Mouse (Mus musculus) forebrain, embryonic 15.5 days (tissue): Measurements from ENCODE around the gene Zfp318. TPM values are rescaled to one million over a fixed set of nuclear protein-coding genes. Genes with fewer than 3 reads are reported as not detected.

Source experiments
- ATAC-seq: fragments of 200-750 bp; cut with Nextera tagmentation; replicated peaks from 2 replicates; pipeline ENCODE4 v1.8.0; 2017; ENCODE audit warnings: mild to moderate bottlenecking, moderate TSS enrichment, moderate library complexity
- H3K27ac ChIP-seq: fragments of 300-500 bp; sonication (generic); replicated peaks from 2 replicates; pipeline ENCODE4 v1.5.1; 2015; ENCODE audit warnings: mild to moderate bottlenecking, inconsistent platforms
- H3K27me3 ChIP-seq: fragments of 300-500 bp; sonication (generic); 2 replicates; pipeline ENCODE4 v1.6.1; 2015; ENCODE audit warnings: inconsistent platforms
- H3K36me3 ChIP-seq: fragments of 300-500 bp; sonication (generic); 2 replicates; pipeline ENCODE4 v1.6.1; 2015; ENCODE audit warnings: mild to moderate bottlenecking, inconsistent platforms
- H3K4me1 ChIP-seq: fragments of 300-500 bp; sonication (generic); 2 replicates; pipeline ENCODE4 v1.6.1; 2015; ENCODE audit warnings: inconsistent platforms
- H3K4me2 ChIP-seq: fragments of 300-500 bp; sonication (generic); replicated peaks from 2 replicates; pipeline ENCODE4 v1.6.1; 2015; ENCODE audit warnings: mild to moderate bottlenecking, inconsistent platforms
- H3K4me3 ChIP-seq: fragments of 300-500 bp; sonication (generic); 2 replicates; pipeline ENCODE4 v1.5.1; 2015; ENCODE audit warnings: mild to moderate bottlenecking, inconsistent platforms
- H3K9ac ChIP-seq: fragments of 300-500 bp; sonication (generic); replicated peaks from 2 replicates; pipeline ENCODE4 v1.6.1; 2015; ENCODE audit warnings: mild to moderate bottlenecking, inconsistent platforms
- H3K9me3 ChIP-seq: fragments of 300-500 bp; sonication (generic); 2 replicates; pipeline ENCODE4 v1.6.1; 2016; ENCODE audit warnings: inconsistent platforms
- WGBS: fragments of 180-500 bp; shearing (Covaris S2); methylation state at CpG from one replicate; pipeline ENCODE4 v1.1.7; 2015; ENCODE audit warnings: mixed read lengths; 5-methylcytosine and 5-hydroxymethylcytosine counted together
- polyA plus RNA-seq: library from polyadenylated mRNA; unstranded; fragments of >200 nt; fragmentation: Nextera tagmentation; extraction: Ambion mirVana; gene quantifications from 2 replicates; pipeline ENCODE4 v1.2.1, GENCODE M21; 2015

Gene Zfp318
- polyA plus RNA-seq, 1 experiment from 2014 or later = 12.8 TPM

DNA sequence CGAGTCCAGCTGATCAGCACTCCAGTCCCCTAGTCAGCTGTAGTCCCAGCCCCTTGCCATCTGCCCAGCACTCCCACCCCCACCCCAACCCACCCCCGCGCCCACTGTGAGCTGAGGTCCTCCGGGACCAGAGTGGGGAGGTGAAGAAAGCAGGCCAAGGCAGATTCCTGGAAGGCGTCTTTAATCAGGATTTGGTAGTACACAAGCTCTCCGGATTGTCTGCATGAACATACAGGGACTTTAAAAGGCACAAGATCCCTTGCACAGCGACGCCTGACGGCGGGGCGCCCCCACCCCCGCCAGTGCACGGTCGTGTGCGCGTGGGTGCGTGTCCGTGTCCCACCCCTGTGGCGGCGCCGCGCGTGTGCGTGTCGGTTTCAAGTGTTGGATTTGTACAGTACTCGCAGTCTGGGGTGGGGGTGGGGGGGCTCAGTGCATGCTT is 70.5 kb downstream of the Zfp318 start:
- H3K36me3 ChIP-seq = 0 out of 2 replicates have a peak, but pooled peaks cover 2% of the 10 kb centered on the region
- no peak overlapping the region for H3K27ac ChIP-seq
- no peaks in the 10 kb centered on the region for H3K27me3 ChIP-seq
- WGBS = 3% methylated on average over 26 of the region's 26 CpGs
- peak overlapping the region; percentile 36 for H3K4me3 ChIP-seq
- peak overlapping the region; percentile 45 for H3K9ac ChIP-seq
- H3K4me1 ChIP-seq = peaks cover 27% of the 10 kb centered on the region
- peak; percentile 40 for ATAC-seq
- peak overlapping the region; percentile 68 for H3K4me2 ChIP-seq
- H3K9me3 ChIP-seq = no peaks in the 10 kb centered on the region

GRCm38 (mm10) chr17:46454539-46454938 is 71.0 kb downstream of the Zfp318 start:
- Histone ChIP-seq H3K4me1 (peaks cover 27% of the 10 kb centered on the region), H3K27me3 (no peaks in the 10 kb centered on the region), H3K27ac (no peak overlapping the region), H3K4me3 (peak overlapping the region; percentile 36), H3K36me3 (0 out of 2 replicates have a peak, but pooled peaks cover 5% of the 10 kb centered on the region), H3K9ac (peak overlapping the region; percentile 45; the same call in 1 of the 2 replicates), H3K9me3 (no peaks in the 10 kb centered on the region), H3K4me2 (peak overlapping the region; percentile 68)
- peak; percentile 51 for ATAC-seq
- 2% methylated on average over 9 of the region's 9 CpGs for WGBS

- peak; percentile 61 for ATAC-seq
- no peak overlapping the region for H3K27ac ChIP-seq
- H3K27me3 ChIP-seq = no peaks in the 10 kb centered on the region
- H3K36me3 ChIP-seq = peaks cover 10% of the 10 kb centered on the region; the same call in 1 of the 2 replicates
- WGBS = 1% methylated on average over 33 of the region's 33 CpGs
- peak overlapping the region; percentile 68 for H3K4me2 ChIP-seq
- H3K4me1 ChIP-seq = peaks cover 27% of the 10 kb centered on the region
- peak overlapping the region; percentile 45 for H3K9ac ChIP-seq
- no peaks in the 10 kb centered on the region for H3K9me3 ChIP-seq
- H3K4me3 ChIP-seq = peak overlapping the region; percentile 36
Observed at GRCm38 (mm10) chr17:46455110-46455691, 71.7 kb downstream of the Zfp318 start.

GRCm38 (mm10) chr17:46457791-46458190 is 74.3 kb downstream of the Zfp318 start:
- Histone ChIP-seq H3K36me3 (peaks cover 19% of the 10 kb centered on the region; the same call in 1 of the 2 replicates), H3K4me1 (peaks cover 29% of the 10 kb centered on the region), H3K27me3 (no peaks in the 10 kb centered on the region), H3K27ac (no peak overlapping the region), H3K9me3 (no peaks in the 10 kb centered on the region), H3K4me2 (no peak overlapping the region), H3K4me3 (no peak overlapping the region), H3K9ac (no peak overlapping the region)
- WGBS = 22% methylated on average over 10 of the region's 10 CpGs
- ATAC-seq = no peak

- Histone ChIP-seq H3K36me3 (peaks cover 21% of the 10 kb centered on the region; the same call in 1 of the 2 replicates), H3K9me3 (no peaks in the 10 kb centered on the region), H3K4me1 (peaks cover 29% of the 10 kb centered on the region), H3K27ac (no peak overlapping the region), H3K4me2 (no peak overlapping the region), H3K4me3 (no peak overlapping the region), H3K27me3 (no peaks in the 10 kb centered on the region), H3K9ac (no peak overlapping the region)
- WGBS = 51% methylated on average over 3 of the region's 3 CpGs
- no peak for ATAC-seq
Observed at GRCm38 (mm10) chr17:46458439-46458838, 74.9 kb downstream of the Zfp318 start.

- WGBS = 11% methylated on average over 32 of the region's 32 CpGs
- Histone ChIP-seq H3K4me3 (no peak overlapping the region), H3K27me3 (no peaks in the 10 kb centered on the region), H3K36me3 (peaks cover 30% of the 10 kb centered on the region), H3K9me3 (no peaks in the 10 kb centered on the region), H3K4me1 (peaks cover 6% of the 10 kb centered on the region), H3K27ac (no peak overlapping the region), H3K4me2 (no peak overlapping the region), H3K9ac (no peak overlapping the region)
- no peak for ATAC-seq
Observed at GRCm38 (mm10) chr17:46460673-46461072, 77.1 kb downstream of the Zfp318 start.

DNA sequence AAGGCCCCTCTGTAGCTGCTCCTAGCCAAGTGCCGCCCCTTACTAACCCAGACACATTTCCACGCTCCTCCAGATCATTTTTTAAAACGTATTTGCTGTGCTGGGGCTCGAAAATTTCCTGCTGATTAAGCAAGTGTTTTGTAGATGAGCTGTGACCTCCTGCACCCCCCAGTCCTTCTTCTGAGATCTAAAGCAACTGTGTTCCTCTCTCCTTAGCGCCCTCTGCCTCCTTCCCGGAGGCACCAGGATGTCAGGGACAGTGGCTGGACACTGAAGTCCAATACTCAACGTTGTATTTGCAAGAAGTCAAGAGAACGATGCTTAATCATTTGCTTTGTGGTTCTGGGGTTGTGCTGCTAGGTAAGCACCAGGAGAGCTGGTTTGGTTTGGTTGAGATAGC is 77.8 kb downstream of the Zfp318 start:
- Histone ChIP-seq H3K4me2 (no peak overlapping the region), H3K27me3 (no peaks in the 10 kb centered on the region), H3K9ac (no peak overlapping the region), H3K9me3 (no peaks in the 10 kb centered on the region), H3K27ac (no peak overlapping the region), H3K36me3 (peaks cover 35% of the 10 kb centered on the region), H3K4me1 (peaks cover 3% of the 10 kb centered on the region; the same call in 1 of the 2 replicates), H3K4me3 (no peak overlapping the region)
- ATAC-seq = no peak
- WGBS = 29% methylated on average over 8 of the region's 8 CpGs

DNA sequence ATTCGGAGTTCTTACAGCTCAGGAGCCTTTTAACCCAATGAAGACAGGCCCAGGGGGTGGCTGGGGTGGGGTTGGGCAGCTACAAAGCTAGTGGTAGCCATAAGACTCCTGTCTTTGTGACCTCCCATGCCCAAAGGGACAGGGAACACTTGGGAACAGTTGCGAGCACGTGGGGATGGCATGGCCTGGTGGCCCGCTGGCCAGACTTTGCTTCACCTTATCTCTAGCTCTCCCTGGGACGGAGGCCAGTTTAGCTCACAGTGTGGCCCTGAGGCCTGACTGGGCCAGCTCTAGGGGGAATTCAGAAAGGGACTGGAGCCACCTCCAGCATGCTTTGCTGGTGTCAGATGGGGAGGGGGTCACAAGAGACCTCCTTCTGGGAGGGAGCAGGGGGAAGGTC is 78.7 kb downstream of the Zfp318 start:
- Histone ChIP-seq H3K9ac (no peak overlapping the region), H3K27me3 (no peaks in the 10 kb centered on the region), H3K4me3 (no peak overlapping the region), H3K4me1 (peaks cover 3% of the 10 kb centered on the region; the same call in 1 of the 2 replicates), H3K36me3 (peaks cover 44% of the 10 kb centered on the region), H3K9me3 (no peaks in the 10 kb centered on the region), H3K27ac (no peak overlapping the region), H3K4me2 (no peak overlapping the region)
- no peak for ATAC-seq
- 89% methylated on average over 5 of the region's 5 CpGs for WGBS

GRCm38 (mm10) chr17:46467830-46468229 is 84.3 kb downstream of the Zfp318 start:
- H3K4me3 ChIP-seq = no peak overlapping the region
- H3K4me1 ChIP-seq = peaks cover 6% of the 10 kb centered on the region; the same call in 1 of the 2 replicates
- H3K9me3 ChIP-seq = no peaks in the 10 kb centered on the region
- ATAC-seq = peak; percentile 45; the same call in 1 of the 2 replicates
- no peak overlapping the region for H3K9ac ChIP-seq
- 65% methylated on average over 9 of the region's 9 CpGs for WGBS
- peaks cover 77% of the 10 kb centered on the region for H3K36me3 ChIP-seq
- peak overlapping the region; percentile 34 for H3K27ac ChIP-seq
- no peaks in the 10 kb centered on the region for H3K27me3 ChIP-seq
- H3K4me2 ChIP-seq = no peak overlapping the region

Other genes with a start within 250 kb of the Zfp318 start
- 37.2 and 45.7 TPM in 2 replicates for gene Rsph9, start 239.5 kb upstream of the Zfp318 start, polyA plus RNA-seq
- 27.0 and 28.9 TPM in 2 replicates for gene Mad2l1bp, start 230.2 kb upstream of the Zfp318 start, polyA plus RNA-seq
- 41.4 and 45.4 TPM in 2 replicates for gene Gtpbp2, start 222.7 kb upstream of the Zfp318 start, polyA plus RNA-seq
- 8.5 and 9.9 TPM in 2 replicates for gene Polh, start 181.1 kb upstream of the Zfp318 start, polyA plus RNA-seq
- 42.4 and 42.7 TPM in 2 replicates for gene Xpo5, start 180.9 kb upstream of the Zfp318 start, polyA plus RNA-seq
- gene Polr1c, start 135.7 kb upstream of the Zfp318 start, polyA plus RNA-seq = 89.5 and 97.2 TPM in 2 replicates
- gene Yipf3, start 135.7 kb upstream of the Zfp318 start, polyA plus RNA-seq = 91.5 and 93.8 TPM in 2 replicates
- 10.0 and 12.0 TPM in 2 replicates for gene Lrrc73, start 130.2 kb upstream of the Zfp318 start, polyA plus RNA-seq
- 31.5 and 37.1 TPM in 2 replicates for gene Tjap1, start 100.7 kb upstream of the Zfp318 start, polyA plus RNA-seq
- gene Dlk2, start 86.3 kb upstream of the Zfp318 start, polyA plus RNA-seq = 7.2 and 9.2 TPM in 2 replicates
- gene Abcc10, start 55.4 kb upstream of the Zfp318 start, polyA plus RNA-seq = 6.6 and 8.1 TPM in 2 replicates
- gene Crip3, start 45.2 kb downstream of the Zfp318 start, polyA plus RNA-seq = 1.1 and 1.2 TPM in 2 replicates
- gene Slc22a7, start 54.7 kb downstream of the Zfp318 start, polyA plus RNA-seq = 0.11 and 0.15 TPM in 2 replicates
- gene Ttbk1, start 103.9 kb downstream of the Zfp318 start, polyA plus RNA-seq = 6.5 and 7.5 TPM in 2 replicates
- 32.1 and 33.3 TPM in 2 replicates for gene Dnph1, start 113.0 kb downstream of the Zfp318 start, polyA plus RNA-seq
- 16.8 and 17.4 TPM in 2 replicates for gene Cul9, start 162.7 kb downstream of the Zfp318 start, polyA plus RNA-seq
- 3.3 and 5.4 TPM in 2 replicates for gene Srf, start 172.4 kb downstream of the Zfp318 start, polyA plus RNA-seq
- gene Ptk7, start 245.8 kb downstream of the Zfp318 start, polyA plus RNA-seq = 32.1 and 33.0 TPM in 2 replicates